7 mouse cellular contexts compared by ENCODE assay signal in genomic region chr15:86363841-86364295, GRCm38 (mm10).
DNase-seq lines count a peak whose midpoint lies in the region; TF ChIP-seq lines count a peak whose summit lies in the region.

No protein-coding gene starts in this region.

- H3K27ac ChIP-seq in spleen, adult 2 months (ENCODE audit: insufficient read depth, low read length), result peak overlapping the region; percentile 72

- H3K4me3 ChIP-seq in spleen, adult 2 months (ENCODE audit: extremely low read depth, insufficient read depth, insufficient read length), result no peak overlapping the region

- TF ChIP-seq POLR2A in spleen, adult 2 months (IDR thresholded peaks at IDR 0.05; ENCODE audit: low read depth, low read length), result no peak

- WGBS in spleen, adult 2 months, result 36% methylated on average over 4 of the region's 4 CpGs

- no peaks in the 10 kb centered on the region for H3K27me3 ChIP-seq in spleen, adult 2 months (ENCODE audit: control insufficient read depth, insufficient read depth, low read length)

- intact Hi-C loops in gastrocnemius, postnatal 14 days (cut with DNase I; ENCODE audit: low total_unique reads), result no loop called here
- intact Hi-C loops in heart, postnatal 14 days (cut with DNase I), result no loop called here

- peaks cover 26% of the 10 kb centered on the region; the same call in 1 of the 2 replicates for H3K4me1 ChIP-seq in spleen, adult 2 months (ENCODE audit: control insufficient read depth, insufficient read depth, insufficient read length)

- no peak for DNase-seq in spleen, adult 2 months (ENCODE audit: low read depth in 1 of 2, low spot score in 2 of 2)
- DNase-seq in spleen, postnatal 14 days (ENCODE audit: low spot score in 2 of 2), result no peak
- peak; percentile 42 to 56 for DNase-seq in cerebellum, postnatal 14 days
- peak; percentile 44 to 62 for DNase-seq in layer of hippocampus, adult 8-10 months (ENCODE audit: low spot score in 2 of 2)
- peak; percentile 7 for DNase-seq in skeletal muscle tissue, adult 2 months (ENCODE audit: low read depth, low spot score)
- no peak for DNase-seq in gastrocnemius, postnatal 14 days
- DNase-seq in heart, postnatal 14 days, result no peak

- H3K36me3 ChIP-seq in spleen, adult 2 months (ENCODE audit: control insufficient read depth, insufficient read depth, low read length), result peaks cover 1% of the 10 kb centered on the region; the same call in 1 of the 2 replicates

- TF ChIP-seq CTCF in spleen, adult 2 months (IDR thresholded peaks at IDR 0.05; ENCODE audit: extremely low read depth, insufficient read depth, insufficient read length, insufficient replicate concordance), result no peak

Comparison
In these comparisons a context has a peak if more than half of its experiments do, and no peak if none do; other contexts are left out.
1. DNase-seq: peak in cerebellum, postnatal 14 days (2 of 2), layer of hippocampus, adult 8-10 months (2 of 2) and skeletal muscle tissue, adult 2 months (single experiment); none in spleen, adult 2 months (0 of 2), spleen, postnatal 14 days (0 of 2), gastrocnemius, postnatal 14 days (single experiment) and heart, postnatal 14 days (0 of 2).